Mouse (Mus musculus): ENCODE measurements around the gene Pcdh9.

The Pcdh9 gene

DNA sequence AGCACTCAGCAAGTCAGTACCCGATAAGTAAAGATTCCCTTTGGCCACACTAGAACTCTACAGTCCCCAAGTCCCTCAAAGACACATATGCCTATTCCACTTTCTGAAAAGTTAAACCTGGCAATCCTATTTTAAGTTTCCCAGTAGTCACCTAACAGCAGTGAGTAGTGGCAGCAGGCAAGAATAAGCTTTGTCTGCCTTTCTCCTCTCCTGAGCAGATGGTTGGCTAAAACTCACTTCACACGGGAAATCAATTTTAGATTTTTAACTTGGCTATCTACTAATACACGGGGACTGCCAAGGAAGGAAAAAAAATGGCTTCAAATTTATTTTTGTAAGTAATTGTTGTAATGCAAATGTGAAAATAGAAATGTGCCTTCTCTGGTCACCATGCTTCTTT, 763.5 kb downstream of the Pcdh9 start:
- no peak for DNase-seq

DNA sequence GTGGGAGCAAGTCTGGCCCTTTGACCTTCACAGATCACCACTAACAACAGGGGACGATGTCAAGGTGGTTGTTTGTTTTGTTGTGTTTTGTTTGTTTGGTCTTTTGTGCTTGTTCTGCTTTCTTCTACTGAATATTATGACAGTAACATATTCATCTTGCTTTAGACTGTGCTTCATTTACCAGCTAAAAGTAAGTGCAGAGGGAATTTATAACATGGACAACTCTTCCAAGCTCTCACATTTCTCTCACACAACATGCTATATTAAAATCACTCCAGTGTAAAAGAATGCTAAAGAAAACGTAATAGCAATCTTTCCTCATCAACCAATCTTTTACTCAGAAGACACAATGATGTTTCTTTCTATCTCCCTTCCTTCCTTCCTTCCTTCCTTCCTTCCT, 787.7 kb downstream of the Pcdh9 start:
- DNase-seq, result no peak

- no peak for DNase-seq
Observed at GRCm38 (mm10) chr14:93095081-93095480, 795.4 kb downstream of the Pcdh9 start.

- DNase-seq, result no peak
Observed at GRCm38 (mm10) chr14:93092806-93093205, 797.7 kb downstream of the Pcdh9 start.

DNA sequence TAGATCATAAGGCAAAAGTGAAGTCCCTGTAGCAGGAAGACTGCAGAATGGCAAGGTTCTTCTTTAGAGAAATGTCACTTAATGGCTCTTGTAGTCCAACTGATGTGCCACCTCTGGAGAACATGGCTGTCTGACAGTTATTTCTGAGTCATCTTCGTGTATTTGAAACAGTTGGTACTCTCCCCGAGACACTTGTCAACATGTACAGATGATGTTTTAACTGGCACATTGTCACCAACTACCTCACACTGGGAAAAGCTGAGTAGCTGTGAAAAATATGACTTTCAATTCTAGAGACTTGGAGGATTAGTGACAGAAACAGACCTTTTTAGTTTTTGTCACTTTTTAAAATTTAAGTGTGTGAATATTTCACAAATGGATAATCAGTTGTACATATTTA, 804.8 kb downstream of the Pcdh9 start:
- no peak for DNase-seq

- DNase-seq, result no peak
Observed at GRCm38 (mm10) chr14:93083140-93083539, 807.3 kb downstream of the Pcdh9 start.

GRCm38 (mm10) chr14:93080910-93081309, 809.6 kb downstream of the Pcdh9 start:
- no peak for DNase-seq

- no peak for DNase-seq
Observed at GRCm38 (mm10) chr14:93075761-93076160, 814.7 kb downstream of the Pcdh9 start.

- DNase-seq, result no peak
Observed at GRCm38 (mm10) chr14:93072346-93072745, 818.1 kb downstream of the Pcdh9 start.

DNA sequence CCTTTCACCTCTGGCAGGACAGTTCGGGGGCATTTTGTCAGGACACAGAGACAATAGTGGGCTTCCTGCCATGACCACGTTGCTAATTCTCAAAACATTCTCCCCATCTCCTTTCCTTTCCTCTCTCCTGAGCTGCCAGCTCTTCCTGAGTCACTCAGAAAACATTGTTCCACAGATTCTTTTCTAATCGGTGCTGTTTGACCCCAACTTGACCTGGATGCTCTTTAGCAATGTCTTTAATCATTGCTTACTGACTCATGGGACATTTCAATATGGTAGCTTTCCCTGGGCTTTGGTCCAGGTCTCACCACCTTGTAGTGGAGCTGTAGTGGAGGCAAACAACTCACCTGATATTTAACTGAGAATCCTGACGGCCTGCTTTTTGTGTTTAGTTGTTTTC, 820.3 kb downstream of the Pcdh9 start:
- DNase-seq, result no peak

GRCm38 (mm10) chr14:93067411-93068336, 822.8 kb downstream of the Pcdh9 start:
- no peak for DNase-seq

DNA sequence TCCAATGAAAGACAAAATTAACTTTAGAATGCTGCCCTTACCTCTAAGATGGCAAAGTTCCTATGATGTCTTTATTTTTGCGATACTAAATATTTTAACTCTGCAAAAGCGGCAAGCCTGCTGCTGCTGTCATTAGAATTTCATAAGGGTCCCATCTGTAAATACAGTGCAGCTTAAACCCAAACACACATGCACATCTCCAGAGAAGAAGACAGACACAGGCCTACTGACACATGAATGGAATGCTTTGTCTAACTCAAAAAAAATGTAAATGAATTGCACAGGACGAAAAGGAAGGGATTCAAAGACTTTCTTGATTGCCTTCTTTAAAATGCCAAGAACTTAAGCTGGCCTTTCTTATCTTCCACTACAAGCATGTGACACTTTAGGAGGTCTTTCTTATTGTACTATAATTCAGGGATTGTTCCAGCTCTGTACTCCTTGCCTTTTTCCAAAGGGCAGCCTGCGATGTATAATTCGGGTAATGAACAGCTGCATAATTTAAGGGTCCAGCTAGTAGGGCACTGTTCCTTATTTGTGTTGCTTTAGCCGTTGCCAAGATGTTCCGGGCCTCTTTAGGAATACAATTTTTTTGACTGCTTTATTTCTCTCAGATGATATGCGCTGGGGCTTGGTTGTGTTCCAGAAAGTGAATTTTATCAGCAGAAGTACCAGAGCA, 823.6 kb downstream of the Pcdh9 start:
- no peak for DNase-seq

DNA sequence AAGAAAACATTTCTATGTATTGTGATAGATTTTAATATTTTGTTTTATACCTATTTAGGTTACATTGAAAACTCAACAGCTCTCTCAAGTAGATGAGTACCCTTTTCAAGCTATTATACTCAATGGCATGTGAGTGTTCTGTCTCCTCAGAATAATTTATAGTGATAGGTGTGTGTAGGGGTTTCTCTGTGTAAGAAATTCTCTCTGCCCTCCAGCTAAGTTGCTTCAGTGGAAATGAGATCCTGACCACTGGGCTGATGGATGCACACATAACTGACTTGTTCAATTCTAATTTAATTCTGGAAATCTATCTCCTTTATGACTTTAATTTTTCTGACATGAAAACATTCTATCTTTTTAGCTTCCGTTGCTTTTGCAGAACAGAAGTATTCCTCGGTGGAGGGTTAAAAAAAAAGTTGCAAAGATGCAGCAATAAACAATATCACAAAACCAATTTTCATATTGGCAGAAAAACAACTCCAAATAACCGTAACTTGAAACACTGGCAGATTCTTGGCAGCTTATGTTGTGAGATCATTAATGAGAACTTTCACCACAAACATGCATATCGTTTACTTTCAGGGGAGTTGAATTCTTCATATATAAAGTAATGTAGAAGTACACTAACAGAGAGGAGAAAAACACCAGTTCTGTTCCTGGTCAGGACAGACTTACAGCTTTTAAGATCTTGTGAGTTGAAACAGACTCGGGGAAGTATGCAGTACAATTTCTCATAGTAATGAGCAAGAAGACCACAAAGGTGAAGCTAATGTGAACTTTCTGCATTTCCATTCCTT, 828.5 kb downstream of the Pcdh9 start:
- DNase-seq, result no peak

DNA sequence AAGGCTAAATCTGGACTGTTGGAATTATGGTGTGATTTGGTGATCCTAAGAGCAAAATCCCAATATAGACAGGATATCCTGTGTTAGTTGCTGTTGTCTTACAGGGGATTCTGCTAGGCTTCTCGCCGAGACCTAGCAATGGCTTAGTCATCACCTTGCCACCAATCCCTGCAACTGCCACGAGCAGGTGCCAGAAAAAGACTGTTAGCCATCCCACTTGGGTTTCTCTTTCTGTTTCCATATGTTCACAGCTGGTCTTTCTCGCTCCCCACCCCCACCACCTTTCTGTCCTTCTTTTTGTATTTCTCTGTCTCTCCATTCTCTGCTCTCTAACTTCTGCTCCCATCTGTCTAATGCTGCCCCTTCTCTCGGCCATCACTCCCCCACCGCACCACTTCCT, 831.7 kb downstream of the Pcdh9 start:
- peak; percentile 31 for DNase-seq

DNA sequence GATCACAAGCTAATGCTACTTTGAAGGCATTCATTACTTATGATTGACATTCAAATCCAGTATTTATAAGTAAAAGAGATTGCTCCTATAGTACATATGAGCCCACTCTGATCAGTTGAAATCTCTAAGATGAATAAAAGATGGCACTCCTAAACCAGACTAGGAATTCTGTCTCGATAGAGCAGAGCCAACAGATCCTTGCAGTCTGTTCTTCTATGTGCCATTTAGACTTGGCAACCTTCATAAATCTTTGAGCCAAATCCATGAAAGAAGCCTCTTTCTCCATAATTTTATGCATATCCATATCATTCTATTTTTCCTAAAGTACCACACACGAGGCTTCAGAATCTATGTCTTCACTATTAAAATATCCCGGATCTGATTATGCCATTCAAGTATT, 834.5 kb downstream of the Pcdh9 start:
- DNase-seq, result no peak

DNA sequence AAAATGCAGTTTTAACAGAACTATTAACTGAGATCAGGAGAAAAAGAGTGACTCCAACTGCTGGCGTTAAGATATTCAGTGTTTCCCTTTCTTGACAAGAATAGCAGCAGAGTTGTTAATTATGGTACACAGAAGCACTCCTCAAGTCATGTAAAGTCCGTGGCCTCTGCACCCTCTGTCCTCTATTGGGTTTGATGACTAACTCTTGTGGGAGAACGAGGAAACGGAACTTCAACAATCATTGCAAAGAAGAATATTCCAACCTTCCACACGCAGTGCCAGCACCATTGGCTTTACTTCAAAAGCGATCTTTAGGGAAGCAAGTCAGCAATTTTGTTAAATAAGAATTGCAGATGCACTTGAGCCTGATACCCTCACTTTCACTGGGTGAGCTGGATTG, 849.9 kb downstream of the Pcdh9 start:
- no peak for DNase-seq

DNA sequence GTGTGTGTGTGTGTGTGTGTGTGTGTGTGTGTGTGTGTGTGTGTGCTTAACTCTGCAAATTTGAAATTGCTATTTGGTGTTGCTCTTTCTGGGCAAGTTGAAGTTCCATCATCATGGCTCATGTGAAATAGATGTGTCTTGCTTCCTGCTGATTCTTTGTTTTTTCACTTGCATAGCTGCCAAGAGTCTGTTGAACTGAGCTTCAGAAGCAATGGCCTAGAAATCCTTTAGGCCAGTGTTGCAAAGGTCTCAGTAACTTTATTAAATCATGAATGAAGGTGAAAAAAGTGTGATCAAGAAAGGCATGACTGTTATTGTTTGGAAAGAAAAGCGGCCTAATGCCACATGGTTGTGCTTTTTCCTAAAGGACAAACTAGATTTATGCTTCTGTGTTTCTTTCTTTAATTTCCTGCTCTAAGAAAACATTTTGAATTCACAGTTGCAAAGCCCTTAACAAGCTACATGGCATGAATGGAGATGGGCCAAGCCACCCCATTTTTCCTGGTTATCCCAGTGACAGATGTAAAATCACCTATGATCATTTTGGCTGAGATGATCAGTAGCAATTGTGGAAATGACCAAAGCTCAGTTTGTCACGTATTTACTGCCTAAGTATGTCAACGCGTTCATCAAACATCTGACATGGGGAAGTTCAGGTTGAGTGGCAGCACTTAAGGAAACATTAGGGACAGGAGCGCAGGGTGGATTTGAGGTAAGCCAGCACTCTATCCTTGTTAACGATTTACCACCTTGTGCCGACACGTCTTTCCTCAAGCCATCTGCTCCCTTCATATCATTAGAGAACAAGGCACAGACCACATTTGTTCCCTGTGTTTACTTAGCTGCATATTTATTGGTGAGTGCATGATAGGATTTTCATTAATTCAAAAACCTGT, 850.9 kb downstream of the Pcdh9 start:
- DNase-seq, result no peak

DNA sequence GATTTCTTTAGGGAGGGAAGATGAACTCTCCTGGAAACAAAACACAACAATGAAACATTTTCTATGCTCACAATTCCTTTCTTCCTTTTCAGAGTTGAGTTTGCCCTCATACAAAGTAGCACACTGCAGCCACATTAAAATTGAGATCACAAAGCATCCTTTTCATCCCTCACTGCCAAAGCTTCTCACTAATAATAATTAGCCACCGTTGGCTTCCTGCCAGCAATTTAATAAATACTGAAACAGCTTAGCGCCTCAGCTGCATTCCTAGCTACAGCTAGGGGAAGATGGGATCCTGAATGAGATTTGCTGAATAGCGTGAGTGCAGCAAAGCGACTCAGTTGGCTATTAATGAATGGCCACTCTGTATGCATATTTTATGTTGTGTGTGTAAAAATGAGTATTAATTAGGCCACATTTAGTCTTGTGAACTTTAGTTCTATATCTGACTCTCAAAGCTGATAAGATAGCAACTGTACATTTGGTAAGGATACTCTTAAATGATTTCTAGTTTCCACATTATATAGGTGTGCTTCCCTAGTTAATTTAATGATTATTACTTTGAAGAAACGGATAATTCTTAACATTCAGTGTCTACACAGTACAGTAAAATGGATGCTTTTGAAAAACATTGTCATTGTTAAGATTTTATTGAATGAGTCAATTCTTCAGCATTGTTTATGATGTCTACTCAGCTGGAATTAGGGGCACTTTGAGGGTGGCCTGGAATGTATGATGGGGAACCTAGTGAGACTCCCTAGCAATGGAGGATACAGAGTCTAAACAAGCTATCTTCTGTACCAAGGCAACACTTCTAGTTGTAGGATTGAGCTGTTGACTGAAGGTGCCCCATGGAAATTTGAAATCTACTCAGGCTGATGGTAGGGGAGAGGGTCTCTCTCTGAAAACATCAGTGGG, 881.1 kb downstream of the Pcdh9 start:
- DNase-seq, result peak; percentile 28

Data from right cerebral cortex, adult 18-20 months (tissue).